Mouse (Mus musculus): ENCODE data around the gene Cpsf3. TPM values are rescaled to one million over a fixed set of nuclear protein-coding genes. Genes with fewer than 3 reads are reported as not detected.

The Cpsf3 gene
- polyA plus RNA-seq, 1 experiment from 2014 or later, result 98.1 TPM

GRCm38 (mm10) chr12:21322856-21323255 is 37.7 kb downstream of the Cpsf3 start:
- H3K4me2 ChIP-seq (ENCODE audit: low read depth, low read length), result no peak overlapping the region
- no peak overlapping the region for H3K4me3 ChIP-seq (replicated peaks; ENCODE audit: low read length)
- H3K4me1 ChIP-seq (ENCODE audit: control insufficient read depth, insufficient read depth, low read length), result no peaks in the 10 kb centered on the region
- H3K36me3 ChIP-seq (ENCODE audit: control insufficient read depth, insufficient read depth, low read length), result peaks cover 6% of the 10 kb centered on the region; the same call in 1 of the 2 replicates
- H3K9me3 ChIP-seq (replicated peaks; ENCODE audit: control insufficient read depth, low read length), result no peaks in the 10 kb centered on the region
- ATAC-seq (ENCODE audit: insufficient read depth, low FRiP score), result no peak
- no peak overlapping the region for H3K27ac ChIP-seq (ENCODE audit: low read length)
- H3K27me3 ChIP-seq (ENCODE audit: control insufficient read depth, insufficient read depth, low read length), result no peaks in the 10 kb centered on the region
- no peak overlapping the region for H3K9ac ChIP-seq (ENCODE audit: low read length)
- WGBS, result 85% methylated on average over 9 of the region's 9 CpGs

- H3K36me3 ChIP-seq (ENCODE audit: control insufficient read depth, insufficient read depth, low read length), result peaks cover 10% of the 10 kb centered on the region; the same call in 1 of the 2 replicates
- no peak overlapping the region for H3K27ac ChIP-seq (ENCODE audit: low read length)
Observed at GRCm38 (mm10) chr12:21324101-21324500, 38.9 kb downstream of the Cpsf3 start.

GRCm38 (mm10) chr12:21325266-21325665 is 40.1 kb downstream of the Cpsf3 start:
- Histone ChIP-seq H3K27me3 (ENCODE audit: control insufficient read depth, insufficient read depth, low read length) (no peaks in the 10 kb centered on the region), H3K4me2 (ENCODE audit: low read depth, low read length) (no peak overlapping the region), H3K9me3 (replicated peaks; ENCODE audit: control insufficient read depth, low read length) (no peaks in the 10 kb centered on the region), H3K36me3 (ENCODE audit: control insufficient read depth, insufficient read depth, low read length) (peaks cover 12% of the 10 kb centered on the region; the same call in 1 of the 2 replicates), H3K27ac (ENCODE audit: low read length) (no peak overlapping the region), H3K4me1 (ENCODE audit: control insufficient read depth, insufficient read depth, low read length) (no peaks in the 10 kb centered on the region), H3K9ac (ENCODE audit: low read length) (no peak overlapping the region), H3K4me3 (replicated peaks; ENCODE audit: low read length) (no peak overlapping the region)
- no peak for ATAC-seq (ENCODE audit: insufficient read depth, low FRiP score)
- 90% methylated on average over 8 of the region's 8 CpGs for WGBS

More at GRCm38 (mm10) chr12:21324101-21324500, 38.9 kb downstream of the Cpsf3 start:
- WGBS, result 83% methylated on average over 5 of the region's 5 CpGs
- Histone ChIP-seq H3K4me1 (ENCODE audit: control insufficient read depth, insufficient read depth, low read length) (no peaks in the 10 kb centered on the region), H3K4me2 (ENCODE audit: low read depth, low read length) (no peak overlapping the region), H3K9me3 (replicated peaks; ENCODE audit: control insufficient read depth, low read length) (no peaks in the 10 kb centered on the region), H3K4me3 (replicated peaks; ENCODE audit: low read length) (no peak overlapping the region), H3K9ac (ENCODE audit: low read length) (no peak overlapping the region), H3K27me3 (ENCODE audit: control insufficient read depth, insufficient read depth, low read length) (no peaks in the 10 kb centered on the region)
- no peak for ATAC-seq (ENCODE audit: insufficient read depth, low FRiP score)

GRCm38 (mm10) chr12:21326325-21326724 is 41.1 kb downstream of the Cpsf3 start:
- Histone ChIP-seq H3K9me3 (replicated peaks; ENCODE audit: control insufficient read depth, low read length) (no peaks in the 10 kb centered on the region), H3K27me3 (ENCODE audit: control insufficient read depth, insufficient read depth, low read length) (no peaks in the 10 kb centered on the region), H3K4me2 (ENCODE audit: low read depth, low read length) (no peak overlapping the region), H3K4me3 (replicated peaks; ENCODE audit: low read length) (no peak overlapping the region), H3K27ac (ENCODE audit: low read length) (no peak overlapping the region), H3K9ac (ENCODE audit: low read length) (no peak overlapping the region), H3K36me3 (ENCODE audit: control insufficient read depth, insufficient read depth, low read length) (peaks cover 12% of the 10 kb centered on the region; the same call in 1 of the 2 replicates), H3K4me1 (ENCODE audit: control insufficient read depth, insufficient read depth, low read length) (no peaks in the 10 kb centered on the region)
- no peak for ATAC-seq (ENCODE audit: insufficient read depth, low FRiP score)
- WGBS, result 91% methylated on average over 3 of the region's 3 CpGs

- Histone ChIP-seq H3K4me3 (replicated peaks; ENCODE audit: low read length) (no peak overlapping the region), H3K9me3 (replicated peaks; ENCODE audit: control insufficient read depth, low read length) (no peaks in the 10 kb centered on the region), H3K4me2 (ENCODE audit: low read depth, low read length) (no peak overlapping the region), H3K27me3 (ENCODE audit: control insufficient read depth, insufficient read depth, low read length) (no peaks in the 10 kb centered on the region), H3K9ac (ENCODE audit: low read length) (no peak overlapping the region), H3K4me1 (ENCODE audit: control insufficient read depth, insufficient read depth, low read length) (no peaks in the 10 kb centered on the region), H3K36me3 (ENCODE audit: control insufficient read depth, insufficient read depth, low read length) (peaks cover 10% of the 10 kb centered on the region; the same call in 1 of the 2 replicates), H3K27ac (ENCODE audit: low read length) (no peak overlapping the region)
- no peak for ATAC-seq (ENCODE audit: insufficient read depth, low FRiP score)
- 82% methylated on average over 9 of the region's 9 CpGs for WGBS
Observed at GRCm38 (mm10) chr12:21329661-21330400, 44.6 kb downstream of the Cpsf3 start.

GRCm38 (mm10) chr12:21330961-21331576 is 45.9 kb downstream of the Cpsf3 start:
- Histone ChIP-seq H3K4me2 (ENCODE audit: low read depth, low read length) (no peak overlapping the region), H3K4me3 (replicated peaks; ENCODE audit: low read length) (no peak overlapping the region), H3K9me3 (replicated peaks; ENCODE audit: control insufficient read depth, low read length) (no peaks in the 10 kb centered on the region), H3K36me3 (ENCODE audit: control insufficient read depth, insufficient read depth, low read length) (peaks cover 5% of the 10 kb centered on the region), H3K9ac (ENCODE audit: low read length) (no peak overlapping the region), H3K4me1 (ENCODE audit: control insufficient read depth, insufficient read depth, low read length) (no peaks in the 10 kb centered on the region), H3K27me3 (ENCODE audit: control insufficient read depth, insufficient read depth, low read length) (no peaks in the 10 kb centered on the region), H3K27ac (ENCODE audit: low read length) (no peak overlapping the region)
- WGBS, result 87% methylated on average over 10 of the region's 10 CpGs
- ATAC-seq (ENCODE audit: insufficient read depth, low FRiP score), result no peak

GRCm38 (mm10) chr12:21331711-21332110 is 46.5 kb downstream of the Cpsf3 start:
- Histone ChIP-seq H3K36me3 (ENCODE audit: control insufficient read depth, insufficient read depth, low read length) (peaks cover 5% of the 10 kb centered on the region), H3K4me1 (ENCODE audit: control insufficient read depth, insufficient read depth, low read length) (no peaks in the 10 kb centered on the region), H3K4me3 (replicated peaks; ENCODE audit: low read length) (no peak overlapping the region), H3K27me3 (ENCODE audit: control insufficient read depth, insufficient read depth, low read length) (no peaks in the 10 kb centered on the region), H3K27ac (ENCODE audit: low read length) (no peak overlapping the region), H3K4me2 (ENCODE audit: low read depth, low read length) (no peak overlapping the region), H3K9ac (ENCODE audit: low read length) (no peak overlapping the region), H3K9me3 (replicated peaks; ENCODE audit: control insufficient read depth, low read length) (no peaks in the 10 kb centered on the region)
- 84% methylated on average over 6 of the region's 6 CpGs for WGBS
- ATAC-seq (ENCODE audit: insufficient read depth, low FRiP score), result no peak

- Histone ChIP-seq H3K4me3 (replicated peaks; ENCODE audit: low read length) (no peak overlapping the region), H3K36me3 (ENCODE audit: control insufficient read depth, insufficient read depth, low read length) (peaks cover 5% of the 10 kb centered on the region; the same call in 1 of the 2 replicates), H3K9me3 (replicated peaks; ENCODE audit: control insufficient read depth, low read length) (no peaks in the 10 kb centered on the region), H3K4me1 (ENCODE audit: control insufficient read depth, insufficient read depth, low read length) (no peaks in the 10 kb centered on the region), H3K27ac (ENCODE audit: low read length) (no peak overlapping the region), H3K4me2 (ENCODE audit: low read depth, low read length) (no peak overlapping the region), H3K27me3 (ENCODE audit: control insufficient read depth, insufficient read depth, low read length) (no peaks in the 10 kb centered on the region), H3K9ac (ENCODE audit: low read length) (no peak overlapping the region)
- 89% methylated on average over 7 of the region's 7 CpGs for WGBS
- ATAC-seq (ENCODE audit: insufficient read depth, low FRiP score), result no peak
Observed at GRCm38 (mm10) chr12:21333021-21333420, 47.8 kb downstream of the Cpsf3 start.

GRCm38 (mm10) chr12:21333766-21334165 is 48.6 kb downstream of the Cpsf3 start:
- Histone ChIP-seq H3K4me2 (ENCODE audit: low read depth, low read length) (no peak overlapping the region), H3K27me3 (ENCODE audit: control insufficient read depth, insufficient read depth, low read length) (no peaks in the 10 kb centered on the region), H3K4me3 (replicated peaks; ENCODE audit: low read length) (no peak overlapping the region), H3K4me1 (ENCODE audit: control insufficient read depth, insufficient read depth, low read length) (no peaks in the 10 kb centered on the region), H3K9me3 (replicated peaks; ENCODE audit: control insufficient read depth, low read length) (no peaks in the 10 kb centered on the region), H3K36me3 (ENCODE audit: control insufficient read depth, insufficient read depth, low read length) (peaks cover 8% of the 10 kb centered on the region; the same call in 1 of the 2 replicates), H3K9ac (ENCODE audit: low read length) (no peak overlapping the region), H3K27ac (ENCODE audit: low read length) (no peak overlapping the region)
- no peak for ATAC-seq (ENCODE audit: insufficient read depth, low FRiP score)
- WGBS, result 85% methylated on average over 5 of the region's 5 CpGs

Measured in stomach, embryonic 16.5 days (tissue).